Mouse (Mus musculus) forebrain, postnatal 0 days (tissue): ENCODE results near the gene Lmf2. TPM values are rescaled to one million over a fixed set of nuclear protein-coding genes. Genes with fewer than 3 reads are reported as not detected.

Experiments used
- ATAC-seq: fragments of 200-750 bp; cut with Nextera tagmentation; 2 replicates; pipeline ENCODE4 v1.8.0; 2017; ENCODE audit warnings: mild to moderate bottlenecking, moderate library complexity
- DNase-seq: peaks from one replicate; pipeline ENCODE4 v3.0.0-alpha.2; 2015
- H3K27ac ChIP-seq: fragments of 300-500 bp; sonication (generic); 2 replicates; pipeline ENCODE4 v1.5.1; 2014; ENCODE audit warnings: low read depth, mild to moderate bottlenecking, antibody characterized with exemption, low read length, moderate library complexity, mixed read lengths
- H3K27me3 ChIP-seq: fragments of 300-500 bp; sonication (generic); 2 replicates; pipeline ENCODE4 v1.6.1; 2014; ENCODE audit warnings: mild to moderate bottlenecking, low read length, mixed read lengths; ENCODE audit not compliant: insufficient read depth
- H3K36me3 ChIP-seq: fragments of 300-500 bp; sonication (generic); 2 replicates; pipeline ENCODE4 v1.6.1; 2014; ENCODE audit warnings: mild to moderate bottlenecking, moderate library complexity; ENCODE audit not compliant: insufficient read depth
- H3K4me1 ChIP-seq: fragments of 300-500 bp; sonication (generic); 2 replicates; pipeline ENCODE4 v1.6.1; 2014; ENCODE audit warnings: antibody characterized with exemption; ENCODE audit not compliant: insufficient read depth
- H3K4me2 ChIP-seq: fragments of 300-500 bp; sonication (generic); 2 replicates; pipeline ENCODE4 v1.6.1; 2014; ENCODE audit warnings: low read depth, mild to moderate bottlenecking, moderate library complexity
- H3K4me3 ChIP-seq: fragments of 300-500 bp; sonication (generic); 2 replicates; pipeline ENCODE4 v1.5.1; 2014; ENCODE audit warnings: low read depth, low read length, mixed read lengths
- H3K9ac ChIP-seq: fragments of 300-500 bp; sonication (generic); 2 replicates; pipeline ENCODE4 v1.6.1; 2014; ENCODE audit warnings: mild to moderate bottlenecking
- H3K9me3 ChIP-seq: fragments of 300-500 bp; sonication (generic); 2 replicates; pipeline ENCODE4 v1.6.1; 2016; ENCODE audit warnings: low read length
- CTCF ChIP-seq: sonication (generic); IDR thresholded peaks from 2 replicates; pipeline ENCODE4 v1.5.1; 2016; ENCODE audit warnings: antibody characterized with exemption, control low read depth, low read depth
- WGBS: fragments of 180-500 bp; shearing (Covaris S2); extraction: QIAGEN DNeasy Blood & Tissue Kit; methylation state at CpG from one replicate; pipeline ENCODE4 v1.1.7; 2014; 5-methylcytosine and 5-hydroxymethylcytosine counted together
- polyA plus RNA-seq: library from polyadenylated mRNA; unstranded; fragments of >200 nt; fragmentation: Nextera tagmentation; extraction: Ambion mirVana; gene quantifications from 2 replicates; pipeline ENCODE4 v1.2.1, GENCODE M21; 2015
- total RNA-seq: library from RNA; depleted of rRNA; stranded (reverse); fragments of >200 nt; gene quantifications from 2 replicates; pipeline ENCODE4 v1.2.3, GENCODE M21; 2014; rRNA removed

Gene Lmf2
- total RNA-seq (12.5 and 17.0 TPM in 2 replicates), polyA plus RNA-seq (24.7 and 25.4 TPM in 2 replicates)

- H3K4me1 ChIP-seq = peaks cover 16% of the 10 kb centered on the region
- ATAC-seq = peak; percentile 96
Measured at GRCm38 (mm10) chr15:89355241-89356187, at the start of gene Lmf2, which contains the start of gene Ncaph2. TSS of gene Lmf2 (minus strand) at chr15:89355659. TSS of gene Ncaph2 (plus strand) at chr15:89355719.

DNA sequence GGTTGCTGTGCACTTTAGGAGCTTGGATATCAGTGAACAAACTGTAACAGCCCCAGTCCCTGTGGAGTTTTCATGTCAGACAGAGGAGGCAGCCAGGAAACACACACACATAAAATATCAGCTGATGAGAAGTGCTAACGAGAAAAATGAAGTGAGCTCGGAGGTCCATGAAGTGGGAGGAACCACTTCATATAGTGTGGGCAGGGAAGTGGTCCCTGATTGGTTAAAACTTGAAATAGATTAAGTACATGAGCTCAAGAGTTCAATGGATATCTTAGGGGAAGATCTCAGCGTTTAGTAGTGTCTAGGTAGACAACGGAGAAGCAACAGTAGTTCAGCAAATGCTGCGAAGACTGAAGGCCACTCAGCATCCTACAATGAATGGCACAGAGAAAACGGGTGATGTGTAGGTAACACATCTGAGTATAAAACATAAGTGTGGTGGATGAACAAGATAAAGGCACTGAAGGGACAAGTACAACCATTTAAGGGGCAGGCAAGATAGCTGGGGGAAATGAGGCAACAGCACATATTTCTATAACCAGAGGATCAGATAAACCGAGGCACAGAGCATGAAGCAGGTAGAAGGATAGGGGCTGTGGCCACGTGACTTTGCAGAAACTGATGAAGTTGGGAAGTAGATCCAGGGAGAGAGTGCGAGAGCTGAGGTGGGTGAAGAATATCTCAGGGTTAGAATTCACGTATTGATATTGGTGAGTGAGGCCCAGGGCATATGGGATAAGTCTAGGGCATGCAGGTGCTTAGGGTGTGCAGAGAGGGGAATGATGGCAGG lies 49.6 kb upstream of the Lmf2 start:
- Histone ChIP-seq H3K4me1 (no peaks in the 10 kb centered on the region), H3K36me3 (no peaks in the 10 kb centered on the region), H3K9ac (no peak overlapping the region), H3K4me3 (no peak overlapping the region), H3K9me3 (peaks cover 5% of the 10 kb centered on the region; the same call in 1 of the 2 replicates), H3K27me3 (no peaks in the 10 kb centered on the region), H3K27ac (no peak overlapping the region), H3K4me2 (no peak overlapping the region)
- ATAC-seq (no peak), DNase-seq (no peak)
- WGBS = 82% methylated on average over 10 of the region's 10 CpGs
- TF ChIP-seq CTCF = no peak

More at GRCm38 (mm10) chr15:89355241-89356187, at the start of gene Lmf2, which contains the start of gene Ncaph2:
- peaks cover 34% of the 10 kb centered on the region for H3K36me3 ChIP-seq
- TF ChIP-seq CTCF = 0 out of 2 replicates have a peak, but pooled peaks have one; percentile 5
- H3K9ac ChIP-seq = peak within 1 kb of the TSS; percentile 78
- peak within 1 kb of the TSS; percentile 91 for H3K27ac ChIP-seq
- H3K9me3 ChIP-seq = no peaks in the 10 kb centered on the region
- 1% methylated on average over 64 of the region's 64 CpGs for WGBS
- H3K4me3 ChIP-seq = peak within 1 kb of the TSS; percentile 82
- DNase-seq = peak; percentile 98
- H3K4me2 ChIP-seq = peak within 1 kb of the TSS; percentile 87
- H3K27me3 ChIP-seq = no peaks in the 10 kb centered on the region

DNA sequence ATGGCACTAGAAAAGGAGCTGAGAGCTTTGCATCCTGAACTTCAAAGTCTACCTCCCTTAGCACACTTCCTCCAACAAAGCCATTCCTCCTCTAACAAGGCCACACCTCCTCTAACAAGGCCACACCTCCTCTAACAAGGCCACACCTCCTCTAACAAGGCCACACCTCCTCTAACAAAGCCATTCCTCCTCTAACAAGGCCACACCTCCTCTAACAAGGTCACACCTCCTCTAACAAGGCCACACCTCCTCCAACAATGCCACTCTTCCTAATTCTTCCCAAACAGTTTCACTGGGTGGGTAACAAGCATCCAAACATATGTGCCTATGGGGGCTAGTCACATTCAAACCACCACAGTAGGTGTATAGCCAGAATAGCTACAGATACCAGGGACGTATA lies 47.0 kb upstream of the Lmf2 start:
- WGBS = 94% methylated on average over 1 of the region's 1 CpGs
- Histone ChIP-seq H3K27ac (no peak overlapping the region), H3K36me3 (no peaks in the 10 kb centered on the region), H3K9me3 (no peaks in the 10 kb centered on the region), H3K27me3 (no peaks in the 10 kb centered on the region), H3K9ac (no peak overlapping the region), H3K4me2 (no peak overlapping the region), H3K4me1 (no peaks in the 10 kb centered on the region), H3K4me3 (no peak overlapping the region)
- ATAC-seq (no peak), DNase-seq (no peak)
- TF ChIP-seq CTCF = no peak

GRCm38 (mm10) chr15:89399716-89400115 lies 44.3 kb upstream of the Lmf2 start:
- no peaks in the 10 kb centered on the region for H3K36me3 ChIP-seq
- no peak overlapping the region for H3K4me2 ChIP-seq
- 55% methylated on average over 1 of the region's 1 CpGs for WGBS
- H3K9me3 ChIP-seq = no peaks in the 10 kb centered on the region
- no peaks in the 10 kb centered on the region for H3K4me1 ChIP-seq
- TF ChIP-seq CTCF = no peak
- DNase-seq (no peak), ATAC-seq (no peak)
- no peak overlapping the region for H3K4me3 ChIP-seq
- no peak overlapping the region for H3K9ac ChIP-seq
- H3K27ac ChIP-seq = no peak overlapping the region
- no peaks in the 10 kb centered on the region for H3K27me3 ChIP-seq

DNA sequence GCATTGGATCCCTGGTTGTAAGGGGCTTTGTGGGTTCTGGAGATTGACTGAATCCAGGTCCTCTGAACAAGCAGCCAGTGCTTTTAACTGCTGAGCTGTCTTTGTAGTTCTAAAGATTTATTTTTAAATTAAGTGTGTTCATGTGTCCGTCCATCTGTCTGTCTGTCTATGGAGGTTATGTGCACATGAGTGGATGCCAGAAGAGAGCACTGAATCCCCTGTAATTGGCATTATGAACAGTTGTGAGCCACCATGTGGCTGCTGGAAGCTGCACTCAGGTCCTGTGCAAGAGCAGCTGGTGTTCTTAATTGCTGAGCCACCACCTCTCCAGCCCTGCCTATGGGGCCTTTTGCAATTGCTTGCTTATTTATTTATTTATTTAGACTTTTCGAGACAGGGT lies 42.7 kb upstream of the Lmf2 start:
- no peak overlapping the region for H3K4me3 ChIP-seq
- no peak overlapping the region for H3K4me2 ChIP-seq
- no peaks in the 10 kb centered on the region for H3K4me1 ChIP-seq
- no peaks in the 10 kb centered on the region for H3K27me3 ChIP-seq
- H3K9ac ChIP-seq = no peak overlapping the region
- no peaks in the 10 kb centered on the region for H3K9me3 ChIP-seq
- H3K36me3 ChIP-seq = no peaks in the 10 kb centered on the region
- WGBS = 55% methylated on average over 2 of the region's 2 CpGs
- no peak for DNase-seq
- ATAC-seq = no peak
- no peak overlapping the region for H3K27ac ChIP-seq
- no peak for TF ChIP-seq CTCF

DNA sequence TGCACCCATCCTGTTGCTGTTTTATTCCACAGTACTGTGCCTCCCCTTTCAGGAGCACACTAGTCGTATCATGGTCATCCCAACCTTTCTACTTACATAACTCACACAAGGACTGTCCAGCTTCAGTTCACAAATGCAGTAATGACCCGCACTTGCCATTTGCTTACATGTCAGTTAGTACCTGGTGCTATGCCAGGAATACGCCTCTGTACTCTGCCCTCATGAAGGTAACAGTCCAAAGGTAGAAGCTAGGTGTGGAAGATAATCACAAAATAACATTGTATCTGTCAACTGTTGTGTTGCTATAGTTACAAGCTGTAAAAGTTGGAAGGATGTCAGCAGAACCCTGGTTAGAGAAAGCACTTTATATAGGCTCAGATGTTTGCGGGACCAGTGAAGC lies 41.4 kb upstream of the Lmf2 start:
- no peak for TF ChIP-seq CTCF
- no peak for DNase-seq
- no peak overlapping the region for H3K9ac ChIP-seq
- H3K36me3 ChIP-seq = no peaks in the 10 kb centered on the region
- no peak overlapping the region for H3K27ac ChIP-seq
- WGBS = 85% methylated on average over 4 of the region's 4 CpGs
- no peak overlapping the region for H3K4me3 ChIP-seq
- H3K4me2 ChIP-seq = no peak overlapping the region
- H3K4me1 ChIP-seq = no peaks in the 10 kb centered on the region
- H3K27me3 ChIP-seq = no peaks in the 10 kb centered on the region
- ATAC-seq = no peak
- no peaks in the 10 kb centered on the region for H3K9me3 ChIP-seq
